Mouse (Mus musculus) bone marrow, adult 2 months (tissue): ENCODE results near the gene Klkb1. TPM values are rescaled to one million over a fixed set of nuclear protein-coding genes. Genes with fewer than 3 reads are reported as not detected.
A peak's percentile ranks its signal among the peaks of the same experiment; 100 is the strongest.
"Not testable (repeated sequence)": the region's sequence is repeated elsewhere in the genome, so short reads cannot be mapped to it uniquely, and the experiment has no call there.

ENCODE experiments used
- H3K27ac ChIP-seq: fragments of 200-500 bp; 2 replicates; pipeline ENCODE4 v1.5.1; 2012; ENCODE audit warnings: low read depth, mild to moderate bottlenecking, control low read depth, inconsistent platforms, low read length; ENCODE audit not compliant: control insufficient read depth, poor library complexity, insufficient read depth
- H3K4me1 ChIP-seq: fragments of 200-500 bp; 2 replicates; pipeline ENCODE4 v1.6.1; 2011; ENCODE audit warnings: low read length; ENCODE audit not compliant: control insufficient read depth, insufficient read depth
- H3K4me3 ChIP-seq: fragments of 200-500 bp; replicated peaks from 2 replicates; pipeline ENCODE3; 2011; ENCODE audit warnings: mild to moderate bottlenecking, low read depth, low read length, control low read depth; ENCODE audit not compliant: control insufficient read depth
- CTCF ChIP-seq: fragments of 200-500 bp; IDR thresholded peaks from 2 replicates; pipeline ENCODE4 v1.5.1; 2011; ENCODE audit warnings: low read length, control low read depth; ENCODE audit not compliant: control insufficient read depth, insufficient read depth
- POLR2A ChIP-seq: fragments of 200-500 bp; IDR thresholded peaks from 2 replicates; pipeline ENCODE4 v1.6.1; 2011; ENCODE audit warnings: low read depth, mild to moderate bottlenecking, control low read depth, low read length, borderline replicate concordance; ENCODE audit not compliant: control insufficient read depth
- WGBS: fragments of 180-500 bp; shearing (Covaris S2); methylation state at CpG from one replicate; pipeline ENCODE4 v1.1.7; 2018; 5-methylcytosine and 5-hydroxymethylcytosine counted together
- polyA plus RNA-seq: library from polyadenylated mRNA; stranded (reverse); fragments of >200 nt; gene quantifications from 2 replicates; pipeline ENCODE4 v1.2.4, GENCODE M21; 2011; ENCODE audit warnings: low replicate concordance; ENCODE audit not compliant: missing spikeins, insufficient read depth, insufficient read length

Gene Klkb1
- 0.83 and 1.3 TPM in 2 replicates for polyA plus RNA-seq

GRCm38 (mm10) chr8:45294687-45295086 is at the start of gene Klkb1:
TSS of gene Klkb1 (minus strand) at chr8:45294859.
- Histone ChIP-seq H3K27ac (no peak within 1 kb of the TSS), H3K4me1 (no peaks in the 10 kb centered on the region), H3K4me3 (no peak within 1 kb of the TSS)
- WGBS = 82% methylated on average over 7 of the region's 7 CpGs
- no peak for TF ChIP-seq CTCF
- TF ChIP-seq POLR2A = no peak

GRCm38 (mm10) chr8:45344298-45344697 is 49.6 kb upstream of the Klkb1 start:
- TF ChIP-seq POLR2A (no peak), CTCF (no peak)
- no peak overlapping the region for H3K27ac ChIP-seq
- no peak overlapping the region for H3K4me3 ChIP-seq
- peaks cover 2% of the 10 kb centered on the region for H3K4me1 ChIP-seq
- WGBS = 68% methylated on average over 8 of the region's 8 CpGs

GRCm38 (mm10) chr8:45341630-45342628 is 47.3 kb upstream of the Klkb1 start:
- Histone ChIP-seq H3K27ac (no peak overlapping the region), H3K4me3 (no peak overlapping the region), H3K4me1 (peaks cover 2% of the 10 kb centered on the region)
- TF ChIP-seq CTCF (no peak), POLR2A (no peak)
- WGBS = 82% methylated on average over 12 of the region's 12 CpGs

- Histone ChIP-seq H3K4me3 (peak overlapping the region; percentile 87), H3K27ac (peak overlapping the region; percentile 26), H3K4me1 (no peaks in the 10 kb centered on the region)
- no peak for TF ChIP-seq POLR2A
- TF ChIP-seq CTCF = no peak
- WGBS = 4% methylated on average over 8 of the region's 8 CpGs
Observed at GRCm38 (mm10) chr8:45333493-45333892, 38.8 kb upstream of the Klkb1 start.

GRCm38 (mm10) chr8:45332685-45333409 is 38.2 kb upstream of the Klkb1 start, which contains the start of gene Cyp4v3:
TSS of gene Cyp4v3 (minus strand) at chr8:45333216.
- TF ChIP-seq POLR2A (no peak; the same call in 1 of the 2 replicates), CTCF (no peak)
- Histone ChIP-seq H3K4me1 (no peaks in the 10 kb centered on the region), H3K4me3 (peak within 1 kb of the TSS; percentile 87), H3K27ac (peak within 1 kb of the TSS; percentile 63)
- under 1% methylated on average over 44 of the region's 44 CpGs for WGBS

- Histone ChIP-seq H3K4me3 (no peak overlapping the region), H3K27ac (no peak overlapping the region), H3K4me1 (no peaks in the 10 kb centered on the region)
- TF ChIP-seq POLR2A (no peak), CTCF (no peak)
- WGBS = 27% methylated on average over 3 of the region's 3 CpGs
Observed at GRCm38 (mm10) chr8:45330856-45331255, 36.2 kb upstream of the Klkb1 start.

GRCm38 (mm10) chr8:45329206-45329980 is 34.7 kb upstream of the Klkb1 start:
- Histone ChIP-seq H3K4me1 (no peaks in the 10 kb centered on the region), H3K27ac (no peak overlapping the region), H3K4me3 (no peak overlapping the region)
- TF ChIP-seq CTCF = no peak
- no peak for TF ChIP-seq POLR2A
- WGBS = 63% methylated on average over 6 of the region's 6 CpGs

- H3K4me1 ChIP-seq, H3K27ac ChIP-seq, H3K4me3 ChIP-seq: not testable (repeated sequence)
Observed at GRCm38 (mm10) chr8:45327076-45327475, 32.4 kb upstream of the Klkb1 start.
